ENCODE assay signal across 19 mouse cellular contexts in the genomic region with DNA sequence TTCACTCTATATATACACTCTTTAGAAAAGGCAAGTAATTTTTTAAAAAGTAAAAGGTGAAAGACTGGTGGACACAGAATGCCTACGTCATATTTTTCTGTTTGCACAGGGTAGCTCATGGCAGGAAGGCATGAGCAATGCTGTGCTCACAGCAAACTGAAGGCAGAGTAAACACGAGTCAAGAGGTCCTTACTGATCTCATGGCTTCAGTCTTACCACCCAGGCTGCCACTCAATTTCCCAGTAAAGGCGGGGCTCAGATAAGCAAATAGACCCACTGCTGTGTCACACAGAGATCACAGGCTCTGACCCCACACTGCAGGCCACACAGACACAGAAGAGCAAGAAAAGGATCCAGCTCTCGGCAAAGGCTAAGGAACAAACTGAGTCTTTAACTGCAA.
DNase-seq lines count a peak whose midpoint lies in the region; ATAC-seq and TF ChIP-seq lines count a peak whose summit lies in the region.
"Had no signal": no experiment of that assay in that cellular context is flagged by ENCODE, and none has a peak within 500 bp of the region (broad histone marks: within the 10 kb centered on the region; RNA-seq: fewer than 3 reads in every experiment).

No protein-coding gene starts in this region.

- H3K4me3 ChIP-seq in intestine, embryonic 15.5 days (replicated peaks): no peak overlapping the region
- H3K4me3 ChIP-seq in liver, postnatal 0 days (ENCODE audit: low read depth, low read length): no peak overlapping the region
- H3K4me3 ChIP-seq in stomach, embryonic 14.5 days (ENCODE audit: low read depth, low read length): no peak overlapping the region
- H3K4me3 ChIP-seq: erythroblast, embryonic 14.5 days; limb, embryonic 15.5 days; midbrain, embryonic 10.5 days had no signal

- no peaks in the 10 kb centered on the region for H3K27me3 ChIP-seq in intestine, embryonic 15.5 days (replicated peaks)
- H3K27me3 ChIP-seq in liver, postnatal 0 days (ENCODE audit: insufficient read depth, low read length): no peaks in the 10 kb centered on the region
- H3K27me3 ChIP-seq in stomach, embryonic 14.5 days (ENCODE audit: control insufficient read depth, insufficient read depth, low read length): no peaks in the 10 kb centered on the region
- H3K27me3 ChIP-seq: limb, embryonic 15.5 days had no signal

- WGBS in intestine, embryonic 15.5 days: 24% methylated on average over 4 of the region's 4 CpGs
- WGBS in liver, postnatal 0 days (ENCODE audit: insufficient replicate concordance): 31% methylated on average over 4 of the region's 4 CpGs
- WGBS in stomach, embryonic 14.5 days: 31% methylated on average over 4 of the region's 4 CpGs

- peak; percentile 85 for ATAC-seq in intestine, embryonic 15.5 days
- peak; percentile 85 for ATAC-seq in liver, postnatal 0 days
- ATAC-seq in stomach, embryonic 14.5 days (ENCODE audit: insufficient number of reproducible peaks, insufficient read depth, low FRiP score, low read depth): peak; percentile 89
- ATAC-seq: CD4-positive, CD25-positive, alpha-beta regulatory T cell, adult 4 months; forebrain, embryonic 16.5 days; hindbrain, embryonic 16.5 days had no signal

- no peak overlapping the region for H3K27ac ChIP-seq in intestine, embryonic 15.5 days
- no peak overlapping the region for H3K27ac ChIP-seq in liver, postnatal 0 days (ENCODE audit: low read depth)
- no peak overlapping the region for H3K27ac ChIP-seq in stomach, embryonic 14.5 days (ENCODE audit: low read length)
- H3K27ac ChIP-seq: limb, embryonic 15.5 days; midbrain, embryonic 10.5 days had no signal

- TF ChIP-seq EP300 in liver, postnatal 0 days (IDR thresholded peaks at IDR 0.05; ENCODE audit: low read depth): no peak

- H3K9ac ChIP-seq in intestine, embryonic 15.5 days: no peak overlapping the region
- no peak overlapping the region for H3K9ac ChIP-seq in liver, postnatal 0 days (replicated peaks)
- no peak overlapping the region for H3K9ac ChIP-seq in stomach, embryonic 14.5 days (replicated peaks; ENCODE audit: low read depth, low read length)
- H3K9ac ChIP-seq: limb, embryonic 15.5 days had no signal

- TF ChIP-seq CTCF in liver, postnatal 0 days (IDR thresholded peaks at IDR 0.05; ENCODE audit: low read depth): no peak

- H3K36me3 ChIP-seq in intestine, embryonic 15.5 days: no peaks in the 10 kb centered on the region
- H3K36me3 ChIP-seq in liver, postnatal 0 days (replicated peaks; ENCODE audit: insufficient read depth, low read length): no peaks in the 10 kb centered on the region
- no peaks in the 10 kb centered on the region for H3K36me3 ChIP-seq in stomach, embryonic 14.5 days (ENCODE audit: control insufficient read depth, insufficient read depth, low read length)
- H3K36me3 ChIP-seq: limb, embryonic 15.5 days; midbrain, embryonic 10.5 days had no signal

- no peak overlapping the region for H3K4me2 ChIP-seq in intestine, embryonic 15.5 days (replicated peaks)
- H3K4me2 ChIP-seq in liver, postnatal 0 days (ENCODE audit: low read depth, low read length): no peak overlapping the region
- H3K4me2 ChIP-seq in stomach, embryonic 14.5 days (replicated peaks; ENCODE audit: low read depth, low read length): no peak overlapping the region
- H3K4me2 ChIP-seq: limb, embryonic 15.5 days had no signal

- peak; percentile 52 for DNase-seq in ES-CJ7 (ENCODE audit: low read depth, low spot score)
- peak; percentile 18 for DNase-seq in liver, postnatal 0 days
- no peak for DNase-seq in natural killer cell, adult 2 months (ENCODE audit: low spot score in 2 of 2)
- no peak for DNase-seq in heart, adult 18-20 months
- no peak for DNase-seq in urinary bladder, postnatal 10 days (ENCODE audit: low spot score)
- DNase-seq: adrenal gland, adult 8-10 months; cerebellum, adult 11-12 months; cerebellum, postnatal 25 days; heart, postnatal 4 days; kidney, adult 8-10 months; thymus, adult 18-20 months had no signal

- H3K4me1 ChIP-seq in intestine, embryonic 15.5 days (replicated peaks): no peaks in the 10 kb centered on the region
- H3K4me1 ChIP-seq in liver, postnatal 0 days (ENCODE audit: insufficient read depth): no peaks in the 10 kb centered on the region
- H3K4me1 ChIP-seq in stomach, embryonic 14.5 days (ENCODE audit: control insufficient read depth, insufficient read depth, low read length): no peaks in the 10 kb centered on the region
- H3K4me1 ChIP-seq: limb, embryonic 15.5 days; midbrain, embryonic 10.5 days had no signal

- H3K9me3 ChIP-seq in intestine, embryonic 15.5 days: no peaks in the 10 kb centered on the region
- H3K9me3 ChIP-seq in liver, postnatal 0 days (ENCODE audit: low read length): no peaks in the 10 kb centered on the region
- no peaks in the 10 kb centered on the region for H3K9me3 ChIP-seq in stomach, embryonic 14.5 days (ENCODE audit: control insufficient read depth, low read depth, low read length)
- H3K9me3 ChIP-seq: limb, embryonic 15.5 days; midbrain, embryonic 10.5 days had no signal

Comparison
In these comparisons a context has a peak if more than half of its experiments do, and no peak if none do; other contexts are left out.
1. DNase-seq: peak in ES-CJ7 (single experiment) and liver, postnatal 0 days (single experiment); none in natural killer cell, adult 2 months (0 of 2), heart, adult 18-20 months (0 of 2) and urinary bladder, postnatal 10 days (single experiment).
2. Peak in every context shown above with its lines, with median percentiles within 50 percentile points of each other: ATAC-seq.